In the genomic region with DNA sequence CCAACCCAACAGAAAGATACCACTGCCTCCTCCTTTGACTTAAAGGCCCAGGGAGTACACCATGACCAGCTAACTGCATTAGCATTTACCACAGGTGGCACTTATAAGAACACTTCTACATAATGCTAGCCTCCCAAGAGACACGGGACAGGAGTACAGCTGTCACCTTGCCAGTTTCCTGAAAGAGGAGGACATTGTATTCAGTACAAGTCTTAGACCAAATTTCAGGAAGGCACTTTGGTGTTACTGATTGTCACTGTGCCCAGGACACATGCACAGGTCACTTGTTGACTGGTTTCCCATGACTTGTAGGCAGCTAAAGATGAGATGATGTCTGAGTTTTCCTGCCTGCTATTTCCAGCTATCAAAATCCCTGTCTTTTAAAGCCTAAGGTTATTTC, we compare ENCODE assay signal across 19 mouse cellular contexts. TPM values are rescaled to one million over a fixed set of nuclear protein-coding genes. Genes with fewer than 3 reads are reported as not detected.
DNase-seq lines count a peak whose midpoint lies in the region; ATAC-seq and TF ChIP-seq lines count a peak whose summit lies in the region.
"Had no signal": no experiment of that assay in that cellular context is flagged by ENCODE, and none has a peak within 500 bp of the region (broad histone marks: within the 10 kb centered on the region; RNA-seq: fewer than 3 reads in every experiment).

No protein-coding gene starts in this region.

- H3K36me3 ChIP-seq in heart, adult 2 months (ENCODE audit: control insufficient read depth, insufficient read depth, low read length), result peaks cover 29% of the 10 kb centered on the region
- H3K36me3 ChIP-seq in kidney, adult 2 months (ENCODE audit: control insufficient read depth, insufficient read depth, low read length), result peaks cover 1% of the 10 kb centered on the region; the same call in 1 of the 2 replicates
- peaks cover 52% of the 10 kb centered on the region for H3K36me3 ChIP-seq in kidney, embryonic 15.5 days
- peaks cover 13% of the 10 kb centered on the region for H3K36me3 ChIP-seq in liver, adult 2 months (ENCODE audit: control insufficient read depth, insufficient read depth, low read length)
- H3K36me3 ChIP-seq in liver, embryonic 11.5 days (ENCODE audit: control insufficient read depth, insufficient read depth, low read length), result peaks cover 14% of the 10 kb centered on the region

- peak overlapping the region; percentile 47 for H3K27ac ChIP-seq in heart, adult 2 months
- H3K27ac ChIP-seq in kidney, adult 2 months (ENCODE audit: insufficient read depth, low read depth, low read length), result no peak overlapping the region
- no peak overlapping the region for H3K27ac ChIP-seq in kidney, embryonic 15.5 days
- no peak overlapping the region for H3K27ac ChIP-seq in liver, adult 2 months (replicated peaks; ENCODE audit: insufficient read depth, low read depth, low read length)
- H3K27ac ChIP-seq in liver, embryonic 11.5 days (ENCODE audit: low read depth, low read length), result no peak overlapping the region
- H3K27ac ChIP-seq: embryonic facial prominence, embryonic 13.5 days; forebrain, embryonic 13.5 days; heart, embryonic 15.5 days; hindbrain, embryonic 13.5 days; hindbrain, postnatal 0 days had no signal

- peaks cover 2% of the 10 kb centered on the region for H3K79me2 ChIP-seq in heart, adult 2 months (replicated peaks; ENCODE audit: control insufficient read depth, insufficient read depth, low read length)
- H3K79me2 ChIP-seq in liver, adult 2 months (ENCODE audit: control insufficient read depth, insufficient read depth, low read length), result peaks cover 16% of the 10 kb centered on the region; the same call in 1 of the 2 replicates

- no peak overlapping the region for H3K9ac ChIP-seq in heart, adult 2 months (ENCODE audit: low read depth, low read length)
- H3K9ac ChIP-seq in kidney, embryonic 15.5 days, result no peak overlapping the region
- no peak overlapping the region for H3K9ac ChIP-seq in liver, adult 2 months (ENCODE audit: low read depth, low read length)
- H3K9ac ChIP-seq in liver, embryonic 11.5 days (ENCODE audit: low read depth, low read length), result no peak overlapping the region
- H3K9ac ChIP-seq: embryonic facial prominence, embryonic 13.5 days; forebrain, embryonic 13.5 days; forebrain, postnatal 0 days; heart, embryonic 15.5 days; hindbrain, embryonic 13.5 days had no signal

- peaks cover 7% of the 10 kb centered on the region for H3K4me1 ChIP-seq in heart, adult 2 months (ENCODE audit: control insufficient read depth, insufficient read depth, low read length)
- no peaks in the 10 kb centered on the region; the same call in 1 of the 2 replicates for H3K4me1 ChIP-seq in kidney, adult 2 months (ENCODE audit: control insufficient read depth, insufficient read depth, low read length)
- no peaks in the 10 kb centered on the region for H3K4me1 ChIP-seq in kidney, embryonic 15.5 days
- H3K4me1 ChIP-seq in liver, adult 2 months (ENCODE audit: control insufficient read depth, insufficient read depth, low read length), result peaks cover 3% of the 10 kb centered on the region
- H3K4me1 ChIP-seq in liver, embryonic 11.5 days (replicated peaks; ENCODE audit: control insufficient read depth, insufficient read depth, low read length), result no peaks in the 10 kb centered on the region
- H3K4me1 ChIP-seq: embryonic facial prominence, embryonic 13.5 days; forebrain, embryonic 13.5 days; heart, embryonic 15.5 days had no signal

- TF ChIP-seq CTCF in heart, adult 2 months (IDR thresholded peaks at IDR 0.05), result no peak
- no peak for TF ChIP-seq CTCF in kidney, adult 2 months (conservative IDR thresholded peaks at IDR 0.05; ENCODE audit: insufficient read depth, insufficient read length, low read depth, low read length)
- TF ChIP-seq CTCF in liver, adult 2 months (IDR thresholded peaks at IDR 0.05; ENCODE audit: low read depth, low read length), result no peak

- DNase-seq in gastrocnemius, adult 18-20 months (ENCODE audit: low spot score), result peak; percentile 47
- DNase-seq in gastrocnemius, postnatal 25 days, result no peak
- DNase-seq in heart, adult 2 months, result no peak
- DNase-seq in heart, postnatal 10 days, result no peak
- DNase-seq in kidney, adult 2 months, result peak; percentile 37
- peak; percentile 61 for DNase-seq in liver, adult 2 months (ENCODE audit: extremely low read depth, low read depth, low spot score)
- no peak for DNase-seq in liver, embryonic 11.5 days (ENCODE audit: low spot score)
- DNase-seq: adrenal gland, postnatal 10 days; cerebellum, adult 11 months; cerebellum, adult 8-10 months; cerebellum, postnatal 14 days; forebrain, postnatal 0 days; kidney, adult 11 months had no signal

- 10% methylated on average over 1 of the region's 1 CpGs for WGBS in heart, adult 2 months
- WGBS in kidney, adult 2 months, result 26% methylated on average over 1 of the region's 1 CpGs
- WGBS in kidney, embryonic 15.5 days, result 77% methylated on average over 1 of the region's 1 CpGs
- WGBS in liver, adult 2 months, result 6% methylated on average over 1 of the region's 1 CpGs
- WGBS in liver, embryonic 11.5 days, result 79% methylated on average over 1 of the region's 1 CpGs

- intact Hi-C loops in heart, adult 2 months (cut with DNase I), result no loop called here
- intact Hi-C loops in heart, postnatal 10 days (cut with DNase I), result no loop called here

- H3K4me2 ChIP-seq in kidney, embryonic 15.5 days, result no peak overlapping the region
- H3K4me2 ChIP-seq in liver, embryonic 11.5 days, result no peak overlapping the region
- H3K4me2 ChIP-seq: embryonic facial prominence, embryonic 13.5 days; forebrain, embryonic 13.5 days; heart, embryonic 15.5 days; hindbrain, embryonic 13.5 days had no signal

- no peak overlapping the region for H3K4me3 ChIP-seq in heart, adult 2 months
- H3K4me3 ChIP-seq in kidney, adult 2 months (ENCODE audit: insufficient read depth, low read depth, low read length), result no peak overlapping the region
- no peak overlapping the region for H3K4me3 ChIP-seq in kidney, embryonic 15.5 days (replicated peaks)
- no peak overlapping the region for H3K4me3 ChIP-seq in liver, adult 2 months (ENCODE audit: insufficient read depth, low read depth, low read length)
- H3K4me3 ChIP-seq in liver, embryonic 11.5 days (ENCODE audit: low read depth, low read length), result no peak overlapping the region
- H3K4me3 ChIP-seq: embryonic facial prominence, embryonic 13.5 days; forebrain, embryonic 13.5 days; heart, embryonic 15.5 days; hindbrain, embryonic 13.5 days had no signal

- no peaks in the 10 kb centered on the region for H3K27me3 ChIP-seq in heart, adult 2 months (ENCODE audit: control insufficient read depth, insufficient read depth, low read length)
- H3K27me3 ChIP-seq in kidney, adult 2 months (replicated peaks; ENCODE audit: control insufficient read depth, insufficient read depth, low read length), result no peaks in the 10 kb centered on the region
- no peaks in the 10 kb centered on the region for H3K27me3 ChIP-seq in kidney, embryonic 15.5 days
- H3K27me3 ChIP-seq in liver, adult 2 months (ENCODE audit: control insufficient read depth, insufficient read depth, low read length), result no peaks in the 10 kb centered on the region
- no peaks in the 10 kb centered on the region for H3K27me3 ChIP-seq in liver, embryonic 11.5 days (replicated peaks; ENCODE audit: control insufficient read depth, insufficient read depth, low read length)
- H3K27me3 ChIP-seq: embryonic facial prominence, embryonic 13.5 days; forebrain, embryonic 13.5 days; heart, embryonic 15.5 days; hindbrain, embryonic 13.5 days had no signal

- ATAC-seq in kidney, embryonic 15.5 days (replicated peaks; ENCODE audit: low FRiP score), result no peak
- no peak for ATAC-seq in liver, embryonic 11.5 days (replicated peaks; ENCODE audit: low FRiP score)
- ATAC-seq: forebrain, embryonic 13.5 days; forebrain, postnatal 0 days; hindbrain, postnatal 0 days had no signal

- no peak for TF ChIP-seq POLR2A in heart, adult 2 months (IDR thresholded peaks at IDR 0.05; ENCODE audit: insufficient read depth, low read depth, low read length)
- TF ChIP-seq POLR2A in kidney, adult 2 months (IDR thresholded peaks at IDR 0.05; ENCODE audit: low read depth, low read length), result no peak
- TF ChIP-seq POLR2A in liver, adult 2 months (IDR thresholded peaks at IDR 0.05; ENCODE audit: extremely low read depth, insufficient read depth, low read length), result no peak

- H3K9me3 ChIP-seq in kidney, embryonic 15.5 days (replicated peaks), result no peaks in the 10 kb centered on the region
- no peaks in the 10 kb centered on the region for H3K9me3 ChIP-seq in liver, embryonic 11.5 days (ENCODE audit: control insufficient read depth, low read length)
- H3K9me3 ChIP-seq: embryonic facial prominence, embryonic 13.5 days; forebrain, embryonic 13.5 days; heart, embryonic 15.5 days; hindbrain, embryonic 13.5 days had no signal

- TF ChIP-seq EP300 in heart, adult 2 months (IDR thresholded peaks at IDR 0.05; ENCODE audit: insufficient read depth, low read depth, low read length), result no peak

RNA-seq across cellular contexts. Expression of a gene that starts 13.0 kb away (rescaled TPM):
- total RNA-seq in gastrocnemius, adult 18-20 months (2021), result 10 to 100 TPM; 13.9 to 14.3 TPM
- total RNA-seq in gastrocnemius, postnatal 25 days (2021), result 10 to 100 TPM; 14.2 to 18.2 TPM
- total RNA-seq in heart, adult 2 months (2021), result 10 to 100 TPM; 23.6 to 30.5 TPM
- polyA plus RNA-seq in heart, adult 2 months (2012; rRNA removed), result 22.3 and 25.3 TPM in 2 replicates
- total RNA-seq in heart, postnatal 10 days (2021), result 10 to 100 TPM; 39.5 to 41.7 TPM
- polyA plus RNA-seq in kidney, adult 2 months (2012; rRNA removed), result 33.0 and 35.7 TPM in 2 replicates
- 15.0 and 20.5 TPM in 2 replicates for polyA plus RNA-seq in kidney, embryonic 15.5 days (2015; fragmentation: Nextera tagmentation; extraction: Ambion mirVana)
- total RNA-seq in liver, adult 2 months (2014; rRNA removed), result 3.6 and 7.5 TPM in 2 replicates
- polyA plus RNA-seq in liver, adult 2 months (2012; rRNA removed), result 18.6 and 24.9 TPM in 2 replicates
- polyA plus RNA-seq in liver, embryonic 11.5 days (2014; fragmentation: Nextera tagmentation; extraction: Ambion mirVana), result 17.0 and 18.6 TPM in 2 replicates

RNA-seq across cellular contexts. Expression of a gene that starts 36.5 kb away (rescaled TPM):
- total RNA-seq in gastrocnemius, adult 18-20 months (2021), result under 1 TPM; 0.80 to 0.97 TPM
- total RNA-seq in gastrocnemius, postnatal 25 days (2021), result 1 to 10 TPM in 1 of 2 experiments, under 1 TPM in 1; 0.59 to 1.1 TPM
- total RNA-seq in heart, adult 2 months (2021), result 1 to 10 TPM; 4.0 to 4.8 TPM
- 3.5 and 4.7 TPM in 2 replicates for polyA plus RNA-seq in heart, adult 2 months (2012; rRNA removed)
- 1 to 10 TPM; 4.9 to 7.4 TPM for total RNA-seq in heart, postnatal 10 days (2021)
- 7.1 and 9.3 TPM in 2 replicates for polyA plus RNA-seq in kidney, adult 2 months (2012; rRNA removed)
- 16.6 and 18.3 TPM in 2 replicates for polyA plus RNA-seq in kidney, embryonic 15.5 days (2015; fragmentation: Nextera tagmentation; extraction: Ambion mirVana)
- 4.3 and 6.0 TPM in 2 replicates for total RNA-seq in liver, adult 2 months (2014; rRNA removed)
- 5.4 and 6.0 TPM in 2 replicates for polyA plus RNA-seq in liver, adult 2 months (2012; rRNA removed)
- 23.8 and 24.9 TPM in 2 replicates for polyA plus RNA-seq in liver, embryonic 11.5 days (2014; fragmentation: Nextera tagmentation; extraction: Ambion mirVana)

RNA-seq across cellular contexts. Expression of a gene that starts 42.2 kb away (rescaled TPM):
- 10 to 100 TPM; 45.6 to 49.1 TPM for total RNA-seq in gastrocnemius, adult 18-20 months (2021)
- total RNA-seq in gastrocnemius, postnatal 25 days (2021), result 10 to 100 TPM; 54.8 to 55.7 TPM
- total RNA-seq in heart, adult 2 months (2021), result 10 to 100 TPM; 51.7 to 59.9 TPM
- 118 and 172 TPM in 2 replicates for polyA plus RNA-seq in heart, adult 2 months (2012; rRNA removed)
- 10 to 100 TPM; 85.1 to 90.8 TPM for total RNA-seq in heart, postnatal 10 days (2021)
- polyA plus RNA-seq in kidney, adult 2 months (2012; rRNA removed), result 95.0 and 96.9 TPM in 2 replicates
- 46.1 and 53.2 TPM in 2 replicates for polyA plus RNA-seq in kidney, embryonic 15.5 days (2015; fragmentation: Nextera tagmentation; extraction: Ambion mirVana)
- total RNA-seq in liver, adult 2 months (2014; rRNA removed), result 19.1 and 23.0 TPM in 2 replicates
- 66.5 and 70.7 TPM in 2 replicates for polyA plus RNA-seq in liver, adult 2 months (2012; rRNA removed)
- polyA plus RNA-seq in liver, embryonic 11.5 days (2014; fragmentation: Nextera tagmentation; extraction: Ambion mirVana), result 44.8 TPM in 2 replicates

Comparison
In these comparisons a context has a peak if more than half of its experiments do, and no peak if none do; other contexts are left out.
1. DNase-seq: peak in gastrocnemius, adult 18-20 months (single experiment), kidney, adult 2 months (single experiment) and liver, adult 2 months (single experiment); none in gastrocnemius, postnatal 25 days (single experiment), heart, adult 2 months (0 of 2), heart, postnatal 10 days (0 of 2) and liver, embryonic 11.5 days (single experiment).